Mouse (Mus musculus) forebrain, postnatal 0 days (tissue): Measurements from ENCODE around the gene Ppp6r2. TPM values are rescaled to one million over a fixed set of nuclear protein-coding genes. Genes with fewer than 3 reads are reported as not detected.

Experiments used
- ATAC-seq: fragments of 200-750 bp; cut with Nextera tagmentation; 2 replicates; pipeline ENCODE4 v1.8.0; 2017; ENCODE audit warnings: mild to moderate bottlenecking, moderate library complexity
- DNase-seq: peaks from one replicate; pipeline ENCODE4 v3.0.0-alpha.2; 2015
- H3K27ac ChIP-seq: fragments of 300-500 bp; sonication (generic); 2 replicates; pipeline ENCODE4 v1.5.1; 2014; ENCODE audit warnings: low read depth, mild to moderate bottlenecking, antibody characterized with exemption, low read length, moderate library complexity, mixed read lengths
- H3K27me3 ChIP-seq: fragments of 300-500 bp; sonication (generic); 2 replicates; pipeline ENCODE4 v1.6.1; 2014; ENCODE audit warnings: mild to moderate bottlenecking, low read length, mixed read lengths; ENCODE audit not compliant: insufficient read depth
- H3K36me3 ChIP-seq: fragments of 300-500 bp; sonication (generic); 2 replicates; pipeline ENCODE4 v1.6.1; 2014; ENCODE audit warnings: mild to moderate bottlenecking, moderate library complexity; ENCODE audit not compliant: insufficient read depth
- H3K4me1 ChIP-seq: fragments of 300-500 bp; sonication (generic); 2 replicates; pipeline ENCODE4 v1.6.1; 2014; ENCODE audit warnings: antibody characterized with exemption; ENCODE audit not compliant: insufficient read depth
- H3K4me2 ChIP-seq: fragments of 300-500 bp; sonication (generic); 2 replicates; pipeline ENCODE4 v1.6.1; 2014; ENCODE audit warnings: low read depth, mild to moderate bottlenecking, moderate library complexity
- H3K4me3 ChIP-seq: fragments of 300-500 bp; sonication (generic); 2 replicates; pipeline ENCODE4 v1.5.1; 2014; ENCODE audit warnings: low read depth, low read length, mixed read lengths
- H3K9ac ChIP-seq: fragments of 300-500 bp; sonication (generic); 2 replicates; pipeline ENCODE4 v1.6.1; 2014; ENCODE audit warnings: mild to moderate bottlenecking
- H3K9me3 ChIP-seq: fragments of 300-500 bp; sonication (generic); 2 replicates; pipeline ENCODE4 v1.6.1; 2016; ENCODE audit warnings: low read length
- CTCF ChIP-seq: sonication (generic); IDR thresholded peaks from 2 replicates; pipeline ENCODE4 v1.5.1; 2016; ENCODE audit warnings: antibody characterized with exemption, control low read depth, low read depth
- WGBS: fragments of 180-500 bp; shearing (Covaris S2); extraction: QIAGEN DNeasy Blood & Tissue Kit; methylation state at CpG from one replicate; pipeline ENCODE4 v1.1.7; 2014; 5-methylcytosine and 5-hydroxymethylcytosine counted together
- polyA plus RNA-seq: library from polyadenylated mRNA; unstranded; fragments of >200 nt; fragmentation: Nextera tagmentation; extraction: Ambion mirVana; gene quantifications from 2 replicates; pipeline ENCODE4 v1.2.1, GENCODE M21; 2015
- total RNA-seq: library from RNA; depleted of rRNA; stranded (reverse); fragments of >200 nt; gene quantifications from 2 replicates; pipeline ENCODE4 v1.2.3, GENCODE M21; 2014

Gene Ppp6r2
- total and polyA plus RNA-seq, 2 experiments from 2014 or later = 77.2 to 296 TPM

GRCm38 (mm10) chr15:89308406-89309139, 97.2 kb downstream of the Ppp6r2 start:
- DNase-seq = no peak
- Histone ChIP-seq H3K4me2 (no peak overlapping the region), H3K9me3 (no peaks in the 10 kb centered on the region), H3K4me1 (peaks cover 3% of the 10 kb centered on the region), H3K27me3 (no peaks in the 10 kb centered on the region), H3K4me3 (no peak overlapping the region), H3K36me3 (peaks cover 37% of the 10 kb centered on the region), H3K27ac (no peak overlapping the region), H3K9ac (no peak overlapping the region)
- WGBS = 96% methylated on average over 7 of the region's 7 CpGs
- ATAC-seq = no peak
- no peak for TF ChIP-seq CTCF

DNA sequence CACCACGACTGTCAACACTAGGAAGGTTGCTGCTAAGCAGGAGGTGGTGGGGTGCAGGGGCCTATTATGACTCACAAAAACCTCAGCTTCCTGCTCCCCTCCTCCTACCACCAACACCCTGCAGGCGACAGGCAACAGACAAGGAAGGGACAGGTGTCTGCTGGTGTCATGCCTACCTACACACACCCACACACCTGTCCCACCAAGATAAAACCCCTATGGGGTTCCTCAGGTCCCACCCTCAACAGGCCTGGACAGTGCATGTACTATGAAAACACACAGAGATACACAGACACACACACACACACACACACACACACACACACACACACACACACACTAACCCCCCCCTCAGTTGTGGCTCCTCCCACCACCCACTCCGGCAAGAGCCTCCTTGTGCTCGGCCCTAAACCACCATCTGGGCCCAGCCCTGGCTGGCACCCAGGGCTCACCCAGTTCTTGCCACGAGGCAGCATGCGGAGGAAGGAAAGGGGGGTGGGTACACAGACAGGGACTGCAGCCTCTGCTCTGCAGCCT, 98.7 kb downstream of the Ppp6r2 start:
- TF ChIP-seq CTCF = no peak
- Histone ChIP-seq H3K4me3 (no peak overlapping the region), H3K9ac (no peak overlapping the region), H3K36me3 (peaks cover 22% of the 10 kb centered on the region), H3K27me3 (no peaks in the 10 kb centered on the region), H3K27ac (no peak overlapping the region), H3K4me1 (peaks cover 11% of the 10 kb centered on the region), H3K4me2 (no peak overlapping the region), H3K9me3 (no peaks in the 10 kb centered on the region)
- WGBS = 40% methylated on average over 6 of the region's 6 CpGs
- ATAC-seq = peak; percentile 2; the same call in 1 of the 2 replicates
- DNase-seq = peak; percentile 36

DNA sequence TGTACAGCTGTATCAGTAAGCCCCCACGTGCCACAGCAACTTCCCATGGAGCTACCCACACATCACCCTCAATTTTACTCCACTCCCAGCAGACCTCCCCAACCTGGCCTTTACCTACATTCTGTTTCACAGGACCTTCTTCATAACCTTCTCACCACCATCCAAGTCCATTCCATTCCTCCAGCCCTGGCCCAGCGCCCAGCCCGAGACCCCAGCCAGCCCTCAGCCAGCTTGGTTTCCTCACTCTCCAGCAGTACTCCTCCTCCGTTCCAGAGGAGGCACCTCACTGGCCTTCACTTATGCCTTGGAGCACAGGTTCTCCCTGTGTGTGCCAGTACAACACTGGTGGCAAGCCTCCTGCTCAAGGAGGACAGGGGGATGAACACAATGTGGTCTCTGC, 102.0 kb downstream of the Ppp6r2 start:
- ATAC-seq (no peak), DNase-seq (no peak)
- Histone ChIP-seq H3K9me3 (no peaks in the 10 kb centered on the region), H3K4me2 (peak overlapping the region; percentile 68), H3K36me3 (no peaks in the 10 kb centered on the region), H3K27ac (no peak overlapping the region), H3K27me3 (no peaks in the 10 kb centered on the region), H3K4me3 (no peak overlapping the region; the same call in 1 of the 2 replicates), H3K9ac (0 out of 2 replicates have a peak overlapping the region, but pooled peaks have one; percentile 10), H3K4me1 (peaks cover 11% of the 10 kb centered on the region)
- 76% methylated on average over 4 of the region's 4 CpGs for WGBS
- TF ChIP-seq CTCF = no peak

GRCm38 (mm10) chr15:89314107-89314506, 102.8 kb downstream of the Ppp6r2 start:
- H3K9me3 ChIP-seq = no peaks in the 10 kb centered on the region
- TF ChIP-seq CTCF = no peak
- peaks cover 11% of the 10 kb centered on the region for H3K4me1 ChIP-seq
- no peak overlapping the region for H3K27ac ChIP-seq
- ATAC-seq = no peak
- DNase-seq = no peak
- WGBS = 30% methylated on average over 3 of the region's 3 CpGs
- no peaks in the 10 kb centered on the region for H3K36me3 ChIP-seq
- H3K27me3 ChIP-seq = no peaks in the 10 kb centered on the region
- H3K9ac ChIP-seq = peak overlapping the region; percentile 84
- H3K4me3 ChIP-seq = peak overlapping the region; percentile 87
- H3K4me2 ChIP-seq = peak overlapping the region; percentile 68

DNA sequence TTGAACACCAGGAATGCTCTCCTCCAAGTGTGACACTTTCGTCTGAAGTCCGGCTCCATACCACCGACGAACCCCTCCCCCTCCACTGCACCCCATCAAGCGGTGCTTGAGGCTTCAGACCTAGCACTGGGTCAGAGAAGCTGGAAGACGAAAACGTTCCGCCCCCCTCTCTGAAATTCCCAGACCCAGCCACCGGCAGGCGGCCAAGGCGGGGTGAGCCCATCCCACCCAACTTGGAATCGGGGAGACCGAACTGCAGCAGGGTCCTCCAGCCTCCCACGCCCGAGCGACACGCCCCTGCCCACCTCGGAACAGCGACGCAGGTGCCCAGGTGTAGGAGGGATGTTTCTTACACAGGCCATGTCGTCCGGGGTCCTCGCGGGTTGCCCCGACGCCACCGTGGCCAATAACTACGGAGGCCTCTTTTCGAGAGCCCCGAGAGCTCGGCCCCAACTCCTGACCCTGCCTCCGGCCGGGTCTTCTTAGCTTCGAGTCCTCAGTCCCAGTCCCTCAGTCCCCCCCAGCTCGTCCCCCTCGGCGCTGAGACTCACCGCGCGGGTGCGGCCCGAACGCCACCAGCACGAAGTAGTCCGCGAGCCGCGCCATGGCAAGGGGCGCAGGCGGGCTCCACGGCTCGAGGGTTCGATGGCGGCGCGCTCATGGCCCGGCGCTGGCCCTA, 103.3 kb downstream of the Ppp6r2 start:
- Histone ChIP-seq H3K36me3 (no peaks in the 10 kb centered on the region), H3K4me2 (peak overlapping the region; percentile 68), H3K27ac (peak overlapping the region; percentile 62), H3K9ac (peak overlapping the region; percentile 84), H3K27me3 (no peaks in the 10 kb centered on the region), H3K9me3 (no peaks in the 10 kb centered on the region), H3K4me3 (peak overlapping the region; percentile 87), H3K4me1 (peaks cover 11% of the 10 kb centered on the region)
- ATAC-seq (peak; percentile 53), DNase-seq (peak; percentile 55)
- peak; percentile 33 for TF ChIP-seq CTCF
- WGBS = under 1% methylated on average over 58 of the region's 58 CpGs

DNA sequence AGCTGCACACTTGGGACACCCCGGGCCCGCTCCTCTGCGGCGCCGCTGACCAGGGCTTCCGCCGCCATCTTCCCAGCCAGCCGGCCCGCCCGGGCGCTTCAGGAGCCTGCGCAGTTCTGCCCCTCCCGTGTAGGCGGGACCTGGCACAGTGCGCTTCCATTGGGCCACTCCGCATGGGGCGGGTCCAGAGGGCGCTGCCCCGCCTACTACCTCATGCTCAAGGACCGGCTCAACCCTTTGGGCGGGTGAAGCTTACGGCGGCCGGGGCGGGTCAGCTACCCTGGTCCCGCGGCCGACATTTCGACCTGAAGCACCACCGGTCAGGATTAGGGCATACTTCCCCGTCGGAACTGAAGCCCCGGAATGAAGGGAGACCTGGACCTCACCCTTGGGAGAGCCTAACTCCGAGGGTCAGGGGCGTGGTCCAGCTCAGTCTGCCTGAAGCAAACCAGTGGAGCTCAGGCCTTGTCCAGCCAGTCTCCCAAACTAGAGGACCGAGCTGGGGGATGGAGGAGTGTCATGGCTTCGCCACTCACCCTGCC, 103.9 kb downstream of the Ppp6r2 start, which contains the start of gene Sbf1:
Sbf1 (minus strand) TSS at position 122 of the 542 bp plus-strand sequence.
- Histone ChIP-seq H3K4me2 (peak within 1 kb of the TSS; percentile 68), H3K9me3 (no peaks in the 10 kb centered on the region), H3K27ac (peak within 1 kb of the TSS; percentile 62), H3K4me1 (peaks cover 11% of the 10 kb centered on the region), H3K9ac (peak within 1 kb of the TSS; percentile 84), H3K27me3 (no peaks in the 10 kb centered on the region), H3K36me3 (no peaks in the 10 kb centered on the region), H3K4me3 (peak within 1 kb of the TSS; percentile 87)
- WGBS = 3% methylated on average over 37 of the region's 37 CpGs
- DNase-seq (peak; percentile 96), ATAC-seq (peak; percentile 100)
- TF ChIP-seq CTCF = no peak

- no peak overlapping the region for H3K4me3 ChIP-seq
- no peak overlapping the region for H3K9ac ChIP-seq
- TF ChIP-seq CTCF = peak; percentile 31; the same call in 1 of the 2 replicates
- H3K36me3 ChIP-seq = no peaks in the 10 kb centered on the region
- no peaks in the 10 kb centered on the region for H3K9me3 ChIP-seq
- H3K4me2 ChIP-seq = no peak overlapping the region
- WGBS = 65% methylated on average over 11 of the region's 11 CpGs
- H3K4me1 ChIP-seq = peaks cover 11% of the 10 kb centered on the region
- no peak overlapping the region for H3K27ac ChIP-seq
- H3K27me3 ChIP-seq = no peaks in the 10 kb centered on the region
- ATAC-seq (no peak), DNase-seq (no peak)
Measured at GRCm38 (mm10) chr15:89316146-89316545, 104.8 kb downstream of the Ppp6r2 start.
